Mouse (Mus musculus) E14TG2a.4 (cell line): ENCODE results near the gene Fam198b.

Experiments used
- CTCF ChIP-seq: conservative IDR thresholded peaks from 2 replicates; pipeline ENCODE4 v1.5.1; 2014; ENCODE audit warnings: low read length
- POU5F1 ChIP-seq: IDR thresholded peaks from 2 replicates; pipeline ENCODE4 v1.6.1; 2014; ENCODE audit warnings: low read length, borderline replicate concordance

GRCm38 (mm10) chr3:79857780-79858179 lies 26.6 kb upstream of the Fam198b start:
- no peak for TF ChIP-seq CTCF
- TF ChIP-seq POU5F1, result no peak
